Mouse (Mus musculus): Measurements from ENCODE around the gene Rpf2. TPM values are rescaled to one million over a fixed set of nuclear protein-coding genes. Genes with fewer than 3 reads are reported as not detected.

The Rpf2 gene
- total and polyA plus RNA-seq, 3 experiments: 6.0 to 178 (median 67.0) TPM

DNA sequence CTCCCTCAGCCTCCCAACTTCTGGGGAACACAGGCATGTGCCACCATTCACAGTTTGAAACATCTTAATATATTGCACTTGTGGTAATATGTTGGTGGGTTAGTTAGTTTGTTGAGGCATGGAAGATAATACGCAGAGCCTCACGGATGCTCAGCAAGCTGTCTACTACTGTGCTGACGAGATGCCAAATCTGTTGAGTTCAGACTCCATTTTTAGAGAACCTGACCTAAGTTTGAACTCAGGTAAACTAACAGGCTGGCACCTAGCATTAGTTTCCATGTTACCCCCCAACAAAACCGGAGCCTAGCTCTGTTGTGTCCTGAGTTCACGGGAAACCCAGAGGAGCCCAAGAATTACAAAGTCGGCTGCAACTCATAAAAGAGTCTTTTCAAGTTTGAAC, 51.8 kb downstream of the Rpf2 start:
- no peak overlapping the region for H3K4me3 ChIP-seq (ENCODE audit: low read depth, low read length)
- ATAC-seq (ENCODE audit: extremely low read depth, insufficient number of reproducible peaks, low FRiP score, poor library complexity, severe bottlenecking): no peak
- no peaks in the 10 kb centered on the region for H3K9me3 ChIP-seq (replicated peaks)
- no peak for TF ChIP-seq POLR2AphosphoS5 (IDR thresholded peaks at IDR 0.05; ENCODE audit: insufficient replicate concordance, low read depth, low read length)
- TF ChIP-seq GATA1 (IDR thresholded peaks at IDR 0.05; ENCODE audit: borderline replicate concordance, low read length): no peak
- no peak for TF ChIP-seq GATA2 (IDR thresholded peaks at IDR 0.05; ENCODE audit: borderline replicate concordance, low read depth, low read length)
- no peak for TF ChIP-seq CTCF (IDR thresholded peaks at IDR 0.05; ENCODE audit: low read depth, low read length)
- TF ChIP-seq TAL1 (conservative IDR thresholded peaks at IDR 0.05; ENCODE audit: low read depth, low read length): no peak
- H3K36me3 ChIP-seq (replicated peaks): no peaks in the 10 kb centered on the region
- H3K27me3 ChIP-seq (ENCODE audit: insufficient read depth, low read length): peaks cover 23% of the 10 kb centered on the region
- DNase-seq (ENCODE audit: low spot score): no peak
- H3K4me1 ChIP-seq (ENCODE audit: insufficient read depth, low read depth, low read length): peaks cover 15% of the 10 kb centered on the region

DNA sequence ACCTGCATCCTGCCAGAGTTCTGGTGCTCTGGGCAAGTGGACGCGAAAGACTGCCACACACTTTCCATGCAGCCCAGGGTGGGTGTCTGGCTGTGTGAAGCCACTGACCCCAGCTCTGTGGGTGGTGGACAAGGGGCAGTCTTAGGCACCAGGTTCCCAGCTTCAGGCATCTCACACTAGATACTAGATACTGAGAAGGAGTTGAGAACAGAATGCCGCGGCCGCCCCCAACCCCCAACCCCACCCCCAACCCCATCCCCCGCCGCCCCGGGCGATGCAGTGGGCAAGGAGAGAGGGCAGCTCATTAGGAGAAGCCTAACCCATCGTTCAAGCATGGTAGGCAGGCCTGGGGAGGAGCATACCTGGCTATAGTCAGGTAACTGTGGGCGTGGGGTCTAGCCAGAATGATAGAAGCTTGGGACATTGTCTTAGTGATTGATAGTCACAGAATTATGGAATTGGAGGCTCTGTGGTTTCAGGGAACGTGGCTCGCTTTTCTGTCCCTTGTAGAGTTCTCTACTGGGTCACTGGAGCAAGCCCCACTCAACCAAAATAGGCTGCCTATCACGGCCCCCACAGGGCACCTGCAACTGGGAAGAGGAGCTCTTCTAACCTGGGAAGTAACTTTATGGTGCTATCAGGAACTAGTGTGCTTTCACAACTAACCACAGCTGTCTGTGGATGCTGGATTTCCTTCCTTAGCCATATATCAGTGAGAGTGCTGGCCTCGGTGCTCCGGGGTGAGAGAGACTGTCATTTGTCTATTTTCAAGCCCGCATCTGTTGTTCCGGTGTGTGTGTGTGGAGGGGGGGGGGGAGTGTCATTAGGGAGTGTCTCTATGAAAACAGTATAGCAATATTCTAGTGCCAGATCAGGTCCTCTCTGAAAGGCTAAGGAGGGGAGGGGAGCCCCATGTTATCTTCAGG, 54.6 kb downstream of the Rpf2 start:
- DNase-seq (ENCODE audit: low spot score) (no peak), ATAC-seq (ENCODE audit: extremely low read depth, insufficient number of reproducible peaks, low FRiP score, poor library complexity, severe bottlenecking) (no peak)
- TF ChIP-seq POLR2AphosphoS5 (IDR thresholded peaks at IDR 0.05; ENCODE audit: insufficient replicate concordance, low read depth, low read length) (no peak), TAL1 (conservative IDR thresholded peaks at IDR 0.05; ENCODE audit: low read depth, low read length) (no peak), GATA1 (IDR thresholded peaks at IDR 0.05; ENCODE audit: borderline replicate concordance, low read length) (no peak), CTCF (IDR thresholded peaks at IDR 0.05; ENCODE audit: low read depth, low read length) (no peak), GATA2 (IDR thresholded peaks at IDR 0.05; ENCODE audit: borderline replicate concordance, low read depth, low read length) (no peak)
- Histone ChIP-seq H3K4me3 (ENCODE audit: low read depth, low read length) (no peak overlapping the region), H3K36me3 (replicated peaks) (no peaks in the 10 kb centered on the region), H3K9me3 (replicated peaks) (no peaks in the 10 kb centered on the region), H3K27me3 (ENCODE audit: insufficient read depth, low read length) (peaks cover 44% of the 10 kb centered on the region), H3K4me1 (ENCODE audit: insufficient read depth, low read depth, low read length) (peaks cover 9% of the 10 kb centered on the region)

DNA sequence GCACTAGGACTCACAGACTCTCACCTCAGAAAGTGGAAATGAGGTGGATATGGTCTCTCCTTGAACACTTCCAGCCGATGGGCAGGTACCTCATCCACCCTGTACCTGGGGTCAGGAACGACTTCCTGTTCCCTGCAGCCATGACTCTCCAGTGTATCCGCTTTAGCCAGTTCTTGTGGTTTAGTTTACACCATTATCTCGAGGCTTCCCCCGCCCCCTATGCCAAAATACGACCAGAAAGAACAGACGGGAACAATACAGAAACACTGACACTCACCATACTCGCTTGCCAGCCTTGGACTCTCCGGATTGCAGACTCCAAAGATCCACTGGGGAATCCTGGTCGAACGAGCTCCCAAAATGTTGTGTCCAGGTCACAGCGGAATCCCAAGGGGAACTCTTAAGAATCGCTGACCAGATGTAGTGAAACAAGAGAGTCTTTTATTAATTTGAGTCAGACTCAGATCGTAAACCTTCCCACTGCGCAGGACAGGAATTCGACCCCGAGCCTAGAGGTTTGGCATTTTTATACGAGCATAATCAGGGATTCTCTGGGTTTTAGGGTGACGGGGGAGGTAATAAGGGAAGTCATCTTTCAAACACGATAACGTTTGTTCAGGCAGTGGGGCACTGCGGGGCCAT, 55.4 kb downstream of the Rpf2 start:
- ATAC-seq (ENCODE audit: extremely low read depth, insufficient number of reproducible peaks, low FRiP score, poor library complexity, severe bottlenecking) (no peak), DNase-seq (ENCODE audit: low spot score) (no peak)
- TF ChIP-seq CTCF (IDR thresholded peaks at IDR 0.05; ENCODE audit: low read depth, low read length): no peak
- TF ChIP-seq GATA2 (IDR thresholded peaks at IDR 0.05; ENCODE audit: borderline replicate concordance, low read depth, low read length): no peak
- TF ChIP-seq GATA1 (IDR thresholded peaks at IDR 0.05; ENCODE audit: borderline replicate concordance, low read length): no peak
- TF ChIP-seq TAL1 (conservative IDR thresholded peaks at IDR 0.05; ENCODE audit: low read depth, low read length): no peak
- TF ChIP-seq POLR2AphosphoS5 (IDR thresholded peaks at IDR 0.05; ENCODE audit: insufficient replicate concordance, low read depth, low read length): no peak
- Histone ChIP-seq H3K4me1 (ENCODE audit: insufficient read depth, low read depth, low read length) (peaks cover 9% of the 10 kb centered on the region), H3K36me3 (replicated peaks) (no peaks in the 10 kb centered on the region), H3K9me3 (replicated peaks) (no peaks in the 10 kb centered on the region), H3K27me3 (ENCODE audit: insufficient read depth, low read length) (peaks cover 45% of the 10 kb centered on the region), H3K4me3 (ENCODE audit: low read depth, low read length) (no peak overlapping the region)

DNA sequence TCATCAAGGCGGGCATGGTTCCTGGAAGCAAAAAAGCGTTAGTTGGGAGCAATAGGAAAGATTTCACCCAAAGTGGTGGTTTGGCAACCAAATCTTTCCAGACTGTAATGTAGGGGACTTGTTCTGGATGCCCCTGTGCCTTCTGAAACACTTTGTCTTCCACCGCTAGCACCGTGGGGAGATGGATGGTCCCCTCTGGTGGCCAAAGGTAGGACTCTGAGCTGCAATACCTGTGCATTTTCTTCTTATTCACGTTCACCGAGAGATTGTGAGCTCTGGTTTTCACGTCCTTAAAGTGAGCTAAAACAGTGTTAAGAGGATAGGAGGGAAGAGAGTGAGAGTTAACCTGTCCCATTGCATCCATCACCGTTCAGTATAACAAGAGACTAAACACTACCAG, 56.0 kb downstream of the Rpf2 start:
- no peak overlapping the region for H3K4me3 ChIP-seq (ENCODE audit: low read depth, low read length)

GRCm38 (mm10) chr10:40189689-40190088, 57.1 kb downstream of the Rpf2 start:
- Histone ChIP-seq H3K4me3 (ENCODE audit: low read depth, low read length) (no peak overlapping the region), H3K27me3 (ENCODE audit: insufficient read depth, low read length) (peaks cover 51% of the 10 kb centered on the region), H3K4me1 (ENCODE audit: insufficient read depth, low read depth, low read length) (peaks cover 6% of the 10 kb centered on the region), H3K36me3 (replicated peaks) (no peaks in the 10 kb centered on the region), H3K9me3 (replicated peaks) (no peaks in the 10 kb centered on the region)
- DNase-seq (ENCODE audit: low spot score): no peak
- ATAC-seq (ENCODE audit: extremely low read depth, insufficient number of reproducible peaks, low FRiP score, poor library complexity, severe bottlenecking): no peak
- TF ChIP-seq POLR2AphosphoS5 (IDR thresholded peaks at IDR 0.05; ENCODE audit: insufficient replicate concordance, low read depth, low read length) (no peak), CTCF (IDR thresholded peaks at IDR 0.05; ENCODE audit: low read depth, low read length) (no peak), GATA1 (IDR thresholded peaks at IDR 0.05; ENCODE audit: borderline replicate concordance, low read length) (no peak), TAL1 (conservative IDR thresholded peaks at IDR 0.05; ENCODE audit: low read depth, low read length) (no peak), GATA2 (IDR thresholded peaks at IDR 0.05; ENCODE audit: borderline replicate concordance, low read depth, low read length) (no peak)

More for the DNA sequence above, 56.0 kb downstream of the Rpf2 start:
- Histone ChIP-seq H3K27me3 (ENCODE audit: insufficient read depth, low read length) (peaks cover 50% of the 10 kb centered on the region), H3K4me1 (ENCODE audit: insufficient read depth, low read depth, low read length) (peaks cover 6% of the 10 kb centered on the region), H3K36me3 (replicated peaks) (no peaks in the 10 kb centered on the region), H3K9me3 (replicated peaks) (no peaks in the 10 kb centered on the region)
- no peak for TF ChIP-seq CTCF (IDR thresholded peaks at IDR 0.05; ENCODE audit: low read depth, low read length)
- TF ChIP-seq POLR2AphosphoS5 (IDR thresholded peaks at IDR 0.05; ENCODE audit: insufficient replicate concordance, low read depth, low read length): no peak
- DNase-seq (ENCODE audit: low spot score) (no peak), ATAC-seq (ENCODE audit: extremely low read depth, insufficient number of reproducible peaks, low FRiP score, poor library complexity, severe bottlenecking) (no peak)

DNA sequence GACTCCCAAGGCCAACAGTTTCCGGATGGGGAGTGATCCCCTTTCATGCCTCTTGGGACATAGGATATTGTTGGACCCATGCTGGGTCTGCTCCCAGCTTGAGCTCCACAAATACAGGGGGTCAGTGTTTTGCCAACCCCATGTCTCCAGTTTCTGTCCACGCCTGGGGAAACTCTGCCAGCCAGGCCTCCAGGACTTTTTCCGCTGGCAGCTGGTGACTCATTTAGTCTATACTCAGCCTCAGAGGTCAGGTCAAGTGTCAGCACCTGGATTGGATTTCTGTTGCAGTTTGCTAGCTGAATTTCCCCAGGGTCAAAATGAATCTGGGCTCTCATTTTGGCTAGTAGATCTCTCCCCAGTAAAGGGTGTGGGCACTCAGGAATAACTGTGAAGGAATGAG, 58.0 kb downstream of the Rpf2 start:
- Histone ChIP-seq H3K4me1 (ENCODE audit: insufficient read depth, low read depth, low read length) (peaks cover 6% of the 10 kb centered on the region), H3K36me3 (replicated peaks) (no peaks in the 10 kb centered on the region), H3K27me3 (ENCODE audit: insufficient read depth, low read length) (peaks cover 57% of the 10 kb centered on the region), H3K9me3 (replicated peaks) (no peaks in the 10 kb centered on the region), H3K4me3 (ENCODE audit: low read depth, low read length) (no peak overlapping the region)
- ATAC-seq (ENCODE audit: extremely low read depth, insufficient number of reproducible peaks, low FRiP score, poor library complexity, severe bottlenecking) (no peak), DNase-seq (ENCODE audit: low spot score) (no peak)
- TF ChIP-seq GATA1 (IDR thresholded peaks at IDR 0.05; ENCODE audit: borderline replicate concordance, low read length) (no peak), CTCF (IDR thresholded peaks at IDR 0.05; ENCODE audit: low read depth, low read length) (no peak), POLR2AphosphoS5 (IDR thresholded peaks at IDR 0.05; ENCODE audit: insufficient replicate concordance, low read depth, low read length) (no peak)
